Mouse (Mus musculus) heart, postnatal 14 days (tissue): ENCODE data around the gene Srsf5. TPM values are rescaled to one million over a fixed set of nuclear protein-coding genes. Genes with fewer than 3 reads are reported as not detected.

Experiments
- DNase-seq, 2 experiments: peaks; one replicate each; pipeline ENCODE4 v3.0.0; 2021 to 2022
- intact Hi-C: fragments of 180-260 bp; cut with DNase I; formaldehyde crosslinking; loops from one replicate; pipeline ENCODE4 v1.15.1; 2025
- total RNA-seq, 2 experiments: library from RNA; stranded (reverse); gene quantifications; 2 replicates each; pipeline ENCODE4 v1.2.3; 2021

Gene Srsf5
- total RNA-seq, 2 experiments from 2014 or later = 146 to 212 TPM

DNA sequence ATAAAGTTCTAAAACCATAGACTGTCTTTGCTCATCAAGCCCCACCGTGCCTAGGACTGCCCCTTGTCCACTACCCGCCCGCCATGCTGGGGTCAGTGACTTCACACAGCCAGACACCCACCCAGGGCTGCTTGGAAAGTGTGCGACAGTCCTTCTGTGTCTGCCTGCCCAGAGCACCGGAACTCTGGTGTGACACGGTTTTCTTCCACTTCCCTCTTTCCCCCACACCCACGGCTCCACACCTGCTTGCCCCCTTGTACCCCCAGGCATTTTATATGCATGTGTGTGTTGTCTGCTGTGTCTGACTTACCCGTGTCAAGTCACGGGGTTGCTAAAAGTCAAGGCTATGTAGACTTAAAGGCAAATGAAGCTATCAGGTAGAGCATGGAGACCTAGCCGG is 46.5 kb downstream of the Srsf5 start:
- intact Hi-C loops = no loop called here
- no peak for DNase-seq

DNA sequence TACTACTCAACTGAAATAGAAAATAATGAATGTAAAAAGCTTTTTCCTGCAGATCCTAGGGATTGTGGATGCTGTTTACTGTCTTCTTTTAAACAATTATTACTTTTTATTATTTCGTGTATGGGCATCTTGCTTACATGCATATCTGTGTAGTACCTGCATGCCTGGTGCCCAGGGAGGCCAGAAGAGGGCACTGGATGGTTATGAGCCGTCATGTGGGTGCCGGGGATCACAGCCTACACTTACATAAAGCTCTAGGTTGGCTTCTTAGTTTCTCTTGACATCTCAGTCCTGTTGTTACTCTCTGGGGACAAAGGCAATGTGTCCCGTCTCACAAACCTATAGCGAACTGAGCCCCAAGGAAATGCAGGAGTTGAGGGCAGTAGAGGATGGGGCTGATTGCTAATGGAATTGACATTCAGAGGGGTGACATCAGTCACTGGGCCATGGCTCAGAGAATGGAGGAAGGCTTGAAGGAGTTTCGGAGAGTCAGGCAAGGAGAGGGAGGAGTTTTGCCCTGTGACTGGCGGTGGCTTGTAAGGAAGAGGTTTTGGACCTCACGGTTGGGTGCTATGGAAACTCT is 47.3 kb downstream of the Srsf5 start:
- DNase-seq = no peak
- intact Hi-C loops = no loop called here

DNA sequence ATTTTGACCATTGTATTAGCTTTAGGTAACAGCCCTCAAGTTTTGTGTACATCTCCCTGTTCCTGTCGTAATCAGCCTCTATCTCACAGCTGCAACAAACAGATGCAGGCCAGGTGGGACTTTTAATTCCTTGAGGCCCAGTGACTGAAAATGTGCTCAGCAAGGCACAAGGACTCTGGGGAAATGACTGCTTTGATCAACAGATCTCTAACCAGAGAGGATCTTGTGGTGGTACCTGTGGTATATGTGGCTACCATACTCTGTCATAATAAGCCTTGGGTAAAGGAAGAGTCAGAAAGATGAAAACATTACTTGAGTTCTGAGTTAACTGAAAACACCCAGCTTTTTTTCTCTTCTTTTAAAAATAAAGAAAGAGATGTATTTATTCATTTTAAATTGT is 48.5 kb downstream of the Srsf5 start:
- intact Hi-C loops = no loop called here
- no peak for DNase-seq

DNA sequence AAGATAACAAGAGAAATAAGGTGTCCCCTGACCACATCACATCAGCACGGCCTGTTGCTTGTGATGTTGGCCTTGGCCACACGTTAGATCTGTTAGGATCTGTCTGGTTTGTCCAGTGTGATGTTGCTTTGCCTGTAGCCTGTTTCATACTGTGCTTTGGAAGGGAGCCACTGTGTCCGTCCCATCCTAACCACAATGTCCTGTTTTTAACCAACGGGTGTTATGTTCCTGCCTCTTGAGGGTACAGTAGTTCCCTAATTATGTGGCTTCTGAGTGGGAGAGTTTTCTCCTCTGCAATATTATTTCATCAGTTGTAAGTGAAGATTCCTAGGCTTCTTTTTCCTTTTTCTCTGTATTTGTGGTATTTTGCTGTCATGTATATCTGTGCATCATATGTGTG is 50.0 kb downstream of the Srsf5 start:
- no peak for DNase-seq
- intact Hi-C loops = no loop called here

DNA sequence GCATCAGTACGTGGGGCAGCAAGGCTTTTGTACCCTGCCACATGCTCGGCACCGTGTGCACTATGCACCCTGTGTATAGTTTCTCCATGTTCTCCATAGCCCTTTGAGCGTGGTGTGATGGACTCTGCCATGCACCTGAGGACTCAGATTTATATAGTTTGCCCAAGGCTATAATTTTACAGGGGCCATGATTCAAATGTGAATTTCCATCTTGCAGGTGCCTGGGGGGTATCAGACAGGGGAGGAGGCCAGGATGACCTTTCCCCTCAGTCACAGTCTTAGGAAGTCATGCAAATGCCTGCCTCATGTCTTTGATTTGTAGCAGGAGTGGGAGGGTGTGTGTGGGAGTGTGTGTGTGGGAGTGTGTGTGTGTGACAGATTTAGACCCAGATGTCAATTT is 52.3 kb downstream of the Srsf5 start:
- no peak for DNase-seq
- intact Hi-C loops = no loop called here

DNA sequence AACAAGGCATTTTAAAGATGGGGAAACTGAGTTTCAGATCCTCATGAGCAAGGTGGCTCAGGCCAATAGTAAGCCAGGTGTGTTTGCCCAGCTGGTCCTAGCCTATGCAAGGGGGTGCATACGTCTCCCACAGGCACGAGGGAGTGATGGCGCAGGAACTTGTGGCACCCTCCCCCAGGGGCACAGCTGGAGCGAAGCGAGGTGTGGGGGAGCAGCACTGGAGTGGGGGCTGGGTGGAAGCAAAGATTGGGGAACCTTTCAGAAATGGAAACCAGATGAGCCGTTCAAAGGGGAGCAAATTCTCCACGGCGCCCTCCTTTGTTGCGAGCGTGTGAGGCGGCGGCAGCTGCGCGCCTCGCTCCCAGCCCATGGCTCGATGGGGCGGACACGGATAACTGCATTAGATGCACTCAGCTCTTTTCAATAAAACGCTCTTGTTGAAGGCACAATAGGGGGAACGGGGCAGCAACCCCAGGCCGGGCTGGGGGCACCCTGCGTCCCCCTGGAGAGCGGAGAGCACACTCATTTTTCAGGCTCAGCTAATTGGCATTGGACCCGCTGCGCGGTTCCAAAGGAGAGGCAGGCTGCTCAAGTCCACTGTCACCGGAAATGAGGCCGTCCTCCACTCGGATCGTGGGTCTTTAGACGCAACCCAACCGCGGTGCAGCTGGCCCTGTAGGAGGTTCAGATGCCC is 53.4 kb downstream of the Srsf5 start:
- intact Hi-C loops = no loop called here
- no peak for DNase-seq

Other genes with a start within 250 kb of the Srsf5 start
- under 1 TPM in 1 of 2 experiments, not detected in 1; 0.07 TPM for gene Ccdc177, start 184.8 kb upstream of the Srsf5 start, total RNA-seq
- gene Susd6, start 155.0 kb upstream of the Srsf5 start, total RNA-seq = 10 to 100 TPM; 63.4 to 66.2 TPM
- gene Slc10a1, start 23.2 kb downstream of the Srsf5 start, total RNA-seq = not detected
- 1 to 10 TPM; 5.5 to 7.5 TPM for gene Smoc1, start 81.3 kb downstream of the Srsf5 start, total RNA-seq